Mouse (Mus musculus): ENCODE measurements at regions not wholly inside any gene's neighbourhood (a gene's known extent, or its start where the extent isn't known, plus 50 kb on each side); places are given as distances from the start of the nearest gene placed in this dataset.

- TF ChIP-seq POLR2A (IDR thresholded peaks at IDR 0.05; ENCODE audit: insufficient read depth, low read length) (no peak), CTCF (IDR thresholded peaks at IDR 0.05; ENCODE audit: low read depth, low read length) (no peak), EP300 (IDR thresholded peaks at IDR 0.05; ENCODE audit: insufficient read depth, low read depth, low read length) (no peak)
- Histone ChIP-seq H3K9ac (ENCODE audit: low read depth, poor library complexity, severe bottlenecking) (no peak overlapping the region), H3K27ac (ENCODE audit: insufficient read depth, low read length) (no peak overlapping the region), H3K4me3 (ENCODE audit: low read depth, low read length) (no peak overlapping the region), H3K36me3 (ENCODE audit: control insufficient read depth, insufficient read depth, low read length, poor library complexity, severe bottlenecking) (no peaks in the 10 kb centered on the region), H3K9me3 (replicated peaks; ENCODE audit: control insufficient read depth, insufficient read depth, low read length, poor library complexity, severe bottlenecking) (no peaks in the 10 kb centered on the region), H3K27me3 (ENCODE audit: control insufficient read depth, insufficient read depth, low read length, poor library complexity, severe bottlenecking) (no peaks in the 10 kb centered on the region), H3K4me1 (ENCODE audit: control insufficient read depth, insufficient read depth, low read length) (peaks cover 2% of the 10 kb centered on the region)
These were observed 93.2 kb upstream of the Gpr12 start for GRCm38 (mm10) chr5:146678049-146678774.

GRCm38 (mm10) chr5:146677151-146677515, 92.1 kb upstream of the Gpr12 start:
- peaks cover 2% of the 10 kb centered on the region for H3K4me1 ChIP-seq (ENCODE audit: control insufficient read depth, insufficient read depth, low read length)
- no peaks in the 10 kb centered on the region for H3K27me3 ChIP-seq (ENCODE audit: control insufficient read depth, insufficient read depth, low read length, poor library complexity, severe bottlenecking)
- H3K9me3 ChIP-seq (replicated peaks; ENCODE audit: control insufficient read depth, insufficient read depth, low read length, poor library complexity, severe bottlenecking) = no peaks in the 10 kb centered on the region
- TF ChIP-seq CTCF (IDR thresholded peaks at IDR 0.05; ENCODE audit: low read depth, low read length) (no peak), EP300 (IDR thresholded peaks at IDR 0.05; ENCODE audit: insufficient read depth, low read depth, low read length) (no peak), POLR2A (IDR thresholded peaks at IDR 0.05; ENCODE audit: insufficient read depth, low read length) (no peak)
- H3K4me3 ChIP-seq (ENCODE audit: low read depth, low read length) = no peak overlapping the region
- no peak overlapping the region for H3K27ac ChIP-seq (ENCODE audit: insufficient read depth, low read length)
- no peak overlapping the region for H3K9ac ChIP-seq (ENCODE audit: low read depth, poor library complexity, severe bottlenecking)
- no peaks in the 10 kb centered on the region for H3K36me3 ChIP-seq (ENCODE audit: control insufficient read depth, insufficient read depth, low read length, poor library complexity, severe bottlenecking)

- Histone ChIP-seq H3K4me1 (ENCODE audit: control insufficient read depth, insufficient read depth, low read length) (peaks cover 2% of the 10 kb centered on the region), H3K9ac (ENCODE audit: low read depth, poor library complexity, severe bottlenecking) (no peak overlapping the region), H3K4me3 (ENCODE audit: low read depth, low read length) (no peak overlapping the region), H3K9me3 (replicated peaks; ENCODE audit: control insufficient read depth, insufficient read depth, low read length, poor library complexity, severe bottlenecking) (no peaks in the 10 kb centered on the region), H3K27me3 (ENCODE audit: control insufficient read depth, insufficient read depth, low read length, poor library complexity, severe bottlenecking) (no peaks in the 10 kb centered on the region), H3K36me3 (ENCODE audit: control insufficient read depth, insufficient read depth, low read length, poor library complexity, severe bottlenecking) (no peaks in the 10 kb centered on the region), H3K27ac (ENCODE audit: insufficient read depth, low read length) (no peak overlapping the region)
- no peak for TF ChIP-seq CTCF (IDR thresholded peaks at IDR 0.05; ENCODE audit: low read depth, low read length)
- no peak for TF ChIP-seq POLR2A (IDR thresholded peaks at IDR 0.05; ENCODE audit: insufficient read depth, low read length)
- TF ChIP-seq EP300 (IDR thresholded peaks at IDR 0.05; ENCODE audit: insufficient read depth, low read depth, low read length) = no peak
These were observed 91.6 kb upstream of the Gpr12 start for GRCm38 (mm10) chr5:146676470-146677150.

- Histone ChIP-seq H3K4me1 (ENCODE audit: control insufficient read depth, insufficient read depth, low read length) (peaks cover 2% of the 10 kb centered on the region), H3K27me3 (ENCODE audit: control insufficient read depth, insufficient read depth, low read length, poor library complexity, severe bottlenecking) (no peaks in the 10 kb centered on the region), H3K36me3 (ENCODE audit: control insufficient read depth, insufficient read depth, low read length, poor library complexity, severe bottlenecking) (no peaks in the 10 kb centered on the region), H3K4me3 (ENCODE audit: low read depth, low read length) (no peak overlapping the region), H3K9ac (ENCODE audit: low read depth, poor library complexity, severe bottlenecking) (no peak overlapping the region), H3K27ac (ENCODE audit: insufficient read depth, low read length) (no peak overlapping the region), H3K9me3 (replicated peaks; ENCODE audit: control insufficient read depth, insufficient read depth, low read length, poor library complexity, severe bottlenecking) (no peaks in the 10 kb centered on the region)
- TF ChIP-seq EP300 (IDR thresholded peaks at IDR 0.05; ENCODE audit: insufficient read depth, low read depth, low read length) = no peak
- no peak for TF ChIP-seq POLR2A (IDR thresholded peaks at IDR 0.05; ENCODE audit: insufficient read depth, low read length)
- no peak for TF ChIP-seq CTCF (IDR thresholded peaks at IDR 0.05; ENCODE audit: low read depth, low read length)
These were observed 90.8 kb upstream of the Gpr12 start for GRCm38 (mm10) chr5:146675887-146676277.

- H3K4me1 ChIP-seq (ENCODE audit: control insufficient read depth, insufficient read depth, low read length) = peaks cover 2% of the 10 kb centered on the region
- no peaks in the 10 kb centered on the region for H3K36me3 ChIP-seq (ENCODE audit: control insufficient read depth, insufficient read depth, low read length, poor library complexity, severe bottlenecking)
- H3K9ac ChIP-seq (ENCODE audit: low read depth, poor library complexity, severe bottlenecking) = no peak overlapping the region
- 0 out of 2 replicates have a peak overlapping the region, but pooled peaks have one; percentile 20 for H3K4me3 ChIP-seq (ENCODE audit: low read depth, low read length)
- H3K9me3 ChIP-seq (replicated peaks; ENCODE audit: control insufficient read depth, insufficient read depth, low read length, poor library complexity, severe bottlenecking) = no peaks in the 10 kb centered on the region
- TF ChIP-seq CTCF (IDR thresholded peaks at IDR 0.05; ENCODE audit: low read depth, low read length) (peak; percentile 91), POLR2A (IDR thresholded peaks at IDR 0.05; ENCODE audit: insufficient read depth, low read length) (no peak), EP300 (IDR thresholded peaks at IDR 0.05; ENCODE audit: insufficient read depth, low read depth, low read length) (0 out of 2 replicates have a peak, but pooled peaks have one; percentile 43)
- no peaks in the 10 kb centered on the region for H3K27me3 ChIP-seq (ENCODE audit: control insufficient read depth, insufficient read depth, low read length, poor library complexity, severe bottlenecking)
- H3K27ac ChIP-seq (ENCODE audit: insufficient read depth, low read length) = no peak overlapping the region
These were observed 90.2 kb upstream of the Gpr12 start for GRCm38 (mm10) chr5:146675006-146675886.

Data from ES-Bruce4 (cell line).